Mouse (Mus musculus) hindbrain, embryonic 11.5 days (tissue): Measurements from ENCODE around the gene Pf4. TPM values are rescaled to one million over a fixed set of nuclear protein-coding genes. Genes with fewer than 3 reads are reported as not detected.
"Not testable (repeated sequence)": the region's sequence is repeated elsewhere in the genome, so short reads cannot be mapped to it uniquely, and the experiment has no call there.

Experiments used
- ATAC-seq: fragments of 200-750 bp; cut with Nextera tagmentation; 2 replicates; pipeline ENCODE4 v1.8.0; 2017; ENCODE audit warnings: mild to moderate bottlenecking, moderate TSS enrichment, moderate library complexity; ENCODE audit not compliant: low FRiP score
- DNase-seq: peaks from one replicate; pipeline ENCODE4 v3.0.0-alpha.2; 2015; ENCODE audit warnings: low spot score
- H3K27ac ChIP-seq: fragments of 300-500 bp; sonication (generic); 2 replicates; pipeline ENCODE4 v1.5.1; 2014; ENCODE audit warnings: mild to moderate bottlenecking, low read depth, low read length
- H3K27me3 ChIP-seq: fragments of 300-500 bp; sonication (generic); 2 replicates; pipeline ENCODE4 v1.6.1; 2014; ENCODE audit warnings: mild to moderate bottlenecking, low read length, moderate library complexity, mixed read lengths; ENCODE audit not compliant: control insufficient read depth, insufficient read depth
- H3K36me3 ChIP-seq: fragments of 300-500 bp; sonication (generic); 2 replicates; pipeline ENCODE4 v1.6.1; 2014; ENCODE audit warnings: mild to moderate bottlenecking, low read length, moderate library complexity, mixed read lengths; ENCODE audit not compliant: control insufficient read depth, insufficient read depth
- H3K4me1 ChIP-seq: fragments of 300-500 bp; sonication (generic); replicated peaks from 2 replicates; pipeline ENCODE4 v1.6.1; 2014; ENCODE audit warnings: low read length, mixed read lengths; ENCODE audit not compliant: control insufficient read depth, insufficient read depth
- H3K4me2 ChIP-seq: fragments of 300-500 bp; sonication (generic); replicated peaks from 2 replicates; pipeline ENCODE4 v1.6.1; 2014; ENCODE audit warnings: mild to moderate bottlenecking, low read depth, low read length
- H3K4me3 ChIP-seq: fragments of 300-500 bp; sonication (generic); 2 replicates; pipeline ENCODE4 v1.5.1; 2014; ENCODE audit warnings: low read depth, low read length
- H3K9ac ChIP-seq: fragments of 300-500 bp; sonication (generic); 2 replicates; pipeline ENCODE4 v1.6.1; 2014; ENCODE audit warnings: low read depth, low read length
- H3K9me3 ChIP-seq: fragments of 300-500 bp; sonication (generic); 2 replicates; pipeline ENCODE4 v1.6.1; 2016; ENCODE audit warnings: low read length; ENCODE audit not compliant: control insufficient read depth
- WGBS: fragments of 180-500 bp; shearing (Covaris S2); extraction: QIAGEN DNeasy Blood & Tissue Kit; methylation state at CpG from one replicate; pipeline ENCODE4 v1.1.7; 2014; 5-methylcytosine and 5-hydroxymethylcytosine counted together
- polyA plus RNA-seq: library from polyadenylated mRNA; unstranded; fragments of >200 nt; fragmentation: Nextera tagmentation; extraction: Ambion mirVana; gene quantifications from 2 replicates; pipeline ENCODE4 v1.2.1, GENCODE M21; 2014

The Pf4 gene
- polyA plus RNA-seq, 1 experiment from 2014 or later = 91.8 TPM

DNA sequence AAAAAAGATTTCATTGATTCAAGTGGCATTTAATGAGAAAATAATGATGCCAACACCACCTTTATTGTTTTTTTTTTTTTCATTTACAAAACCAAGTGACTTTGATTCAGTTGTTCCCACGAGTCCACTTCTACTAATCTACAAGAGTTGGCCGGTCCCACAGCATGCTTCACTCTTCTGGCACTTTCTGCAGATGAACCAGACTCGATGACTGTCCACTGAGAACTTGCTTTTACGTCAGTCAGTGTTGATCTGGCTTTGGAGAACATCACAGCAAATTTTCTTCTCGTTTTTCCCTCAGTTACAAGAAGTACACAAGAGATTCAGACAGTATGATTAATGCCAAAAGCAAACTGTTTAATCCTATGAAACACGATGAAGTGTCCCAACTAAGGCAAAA, 6.6 kb downstream of the Pf4 start:
- Histone ChIP-seq H3K27me3 (no peaks in the 10 kb centered on the region), H3K4me2 (no peak overlapping the region), H3K9me3 (no peaks in the 10 kb centered on the region), H3K4me3 (no peak overlapping the region), H3K4me1 (no peaks in the 10 kb centered on the region), H3K36me3 (no peaks in the 10 kb centered on the region), H3K27ac (no peak overlapping the region), H3K9ac (no peak overlapping the region)
- ATAC-seq (no peak), DNase-seq (no peak)
- 85% methylated on average over 6 of the region's 6 CpGs for WGBS

DNA sequence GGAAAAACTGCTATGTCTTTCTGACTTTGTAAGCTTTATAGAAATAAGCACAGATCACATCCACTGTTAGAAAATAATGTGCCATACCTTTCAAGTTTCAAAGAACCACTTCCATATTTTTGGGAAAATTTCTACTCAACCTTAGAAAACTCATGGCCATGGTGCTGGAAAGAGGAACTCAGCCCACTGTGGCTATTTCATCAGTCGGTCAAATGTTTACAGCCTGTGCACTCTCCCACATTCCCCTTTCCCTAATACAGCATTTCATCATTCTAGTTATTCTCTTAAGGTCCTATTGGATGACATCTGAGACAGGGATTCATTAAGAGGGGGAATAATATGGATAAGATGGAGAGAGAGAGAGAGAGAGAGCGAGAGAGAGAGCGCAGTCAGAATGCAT, 11.5 kb downstream of the Pf4 start:
- no peaks in the 10 kb centered on the region for H3K9me3 ChIP-seq
- H3K4me3 ChIP-seq = no peak overlapping the region
- WGBS = 81% methylated on average over 3 of the region's 3 CpGs
- ATAC-seq (no peak), DNase-seq (no peak)
- H3K4me1 ChIP-seq = no peaks in the 10 kb centered on the region
- no peak overlapping the region for H3K4me2 ChIP-seq
- no peaks in the 10 kb centered on the region for H3K27me3 ChIP-seq
- no peaks in the 10 kb centered on the region for H3K36me3 ChIP-seq
- H3K9ac ChIP-seq = no peak overlapping the region
- no peak overlapping the region for H3K27ac ChIP-seq

DNA sequence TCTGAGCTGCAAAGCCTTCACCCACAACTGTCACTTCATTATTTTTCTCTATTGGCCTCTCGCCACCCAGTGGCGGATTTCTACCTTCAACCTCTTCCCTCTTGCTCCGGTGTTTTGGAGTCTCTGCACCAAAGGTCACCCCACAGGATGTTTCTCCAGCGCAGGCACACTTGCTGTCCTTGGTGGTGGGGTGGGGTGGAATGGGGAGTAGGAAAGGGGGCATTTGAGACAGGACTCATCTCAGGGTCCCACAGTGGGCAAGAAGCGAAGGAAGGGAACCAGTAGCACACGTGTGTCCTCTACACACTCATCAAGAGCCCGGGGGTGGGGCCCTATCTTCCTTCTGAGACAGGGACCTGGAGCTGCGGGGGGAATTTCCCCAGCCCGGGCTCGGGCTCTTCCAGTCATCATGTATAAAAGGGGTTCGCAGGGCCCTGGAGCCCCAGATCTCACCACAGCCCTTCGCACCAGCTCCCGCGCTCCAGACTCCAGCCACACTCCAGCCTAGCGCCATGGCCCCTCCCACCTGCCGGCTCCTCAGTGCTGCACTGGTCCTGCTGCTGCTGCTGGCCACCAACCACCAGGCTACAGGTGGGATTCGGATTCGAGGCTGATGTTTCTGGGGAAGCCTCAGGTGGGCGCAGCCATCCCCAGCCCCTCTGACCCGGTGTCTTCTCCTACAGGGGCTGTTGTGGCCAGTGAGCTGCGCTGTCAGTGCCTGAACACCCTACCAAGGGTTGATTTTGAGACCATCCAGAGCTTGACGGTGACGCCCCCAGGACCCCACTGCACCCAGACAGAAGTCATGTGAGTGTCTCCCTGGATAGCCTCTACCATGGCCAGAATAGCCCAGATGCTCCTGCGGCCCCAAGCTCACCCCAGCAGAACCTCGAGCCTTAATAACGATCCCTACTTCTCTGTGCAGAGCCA, 13.7 kb downstream of the Pf4 start, which contains the start of gene Cxcl3:
Gene Cxcl3 (plus strand): TSS at position 445 of the 930 bp plus-strand sequence.
- Histone ChIP-seq H3K4me2 (peak within 1 kb of the TSS; percentile 37), H3K36me3 (no peaks in the 10 kb centered on the region), H3K27ac (no peak within 1 kb of the TSS), H3K4me3 (peak within 1 kb of the TSS; percentile 10; the same call in 1 of the 2 replicates), H3K27me3 (no peaks in the 10 kb centered on the region), H3K9ac (no peak within 1 kb of the TSS), H3K9me3 (no peaks in the 10 kb centered on the region), H3K4me1 (no peaks in the 10 kb centered on the region)
- ATAC-seq = peak; percentile 84
- 18% methylated on average over 24 of the region's 26 CpGs for WGBS
- DNase-seq = peak; percentile 49

DNA sequence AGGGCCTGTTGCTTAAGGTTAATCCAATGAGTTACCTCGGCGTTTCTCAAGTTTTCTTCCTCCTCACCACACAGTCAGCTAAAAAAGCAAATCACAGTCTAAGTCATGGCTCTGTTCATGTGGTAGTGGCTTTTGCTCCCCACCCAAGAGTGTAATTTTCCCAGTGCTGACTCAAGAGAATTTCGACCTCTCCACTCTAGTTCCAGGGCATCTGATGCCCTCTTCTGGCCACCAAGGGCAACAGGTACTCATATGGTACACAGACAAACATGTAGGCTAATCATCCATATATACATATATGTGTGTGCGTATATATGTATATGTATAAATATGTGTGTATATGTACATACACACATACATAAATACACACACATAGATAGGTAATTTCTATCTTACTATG, 15.9 kb downstream of the Pf4 start:
- no peak overlapping the region for H3K4me3 ChIP-seq
- ATAC-seq (no peak), DNase-seq (no peak)
- no peaks in the 10 kb centered on the region for H3K9me3 ChIP-seq
- no peak overlapping the region for H3K4me2 ChIP-seq
- H3K36me3 ChIP-seq = no peaks in the 10 kb centered on the region
- no peak overlapping the region for H3K9ac ChIP-seq
- no peaks in the 10 kb centered on the region for H3K27me3 ChIP-seq
- H3K4me1 ChIP-seq = no peaks in the 10 kb centered on the region
- no peak overlapping the region for H3K27ac ChIP-seq
- WGBS = 72% methylated on average over 4 of the region's 4 CpGs

DNA sequence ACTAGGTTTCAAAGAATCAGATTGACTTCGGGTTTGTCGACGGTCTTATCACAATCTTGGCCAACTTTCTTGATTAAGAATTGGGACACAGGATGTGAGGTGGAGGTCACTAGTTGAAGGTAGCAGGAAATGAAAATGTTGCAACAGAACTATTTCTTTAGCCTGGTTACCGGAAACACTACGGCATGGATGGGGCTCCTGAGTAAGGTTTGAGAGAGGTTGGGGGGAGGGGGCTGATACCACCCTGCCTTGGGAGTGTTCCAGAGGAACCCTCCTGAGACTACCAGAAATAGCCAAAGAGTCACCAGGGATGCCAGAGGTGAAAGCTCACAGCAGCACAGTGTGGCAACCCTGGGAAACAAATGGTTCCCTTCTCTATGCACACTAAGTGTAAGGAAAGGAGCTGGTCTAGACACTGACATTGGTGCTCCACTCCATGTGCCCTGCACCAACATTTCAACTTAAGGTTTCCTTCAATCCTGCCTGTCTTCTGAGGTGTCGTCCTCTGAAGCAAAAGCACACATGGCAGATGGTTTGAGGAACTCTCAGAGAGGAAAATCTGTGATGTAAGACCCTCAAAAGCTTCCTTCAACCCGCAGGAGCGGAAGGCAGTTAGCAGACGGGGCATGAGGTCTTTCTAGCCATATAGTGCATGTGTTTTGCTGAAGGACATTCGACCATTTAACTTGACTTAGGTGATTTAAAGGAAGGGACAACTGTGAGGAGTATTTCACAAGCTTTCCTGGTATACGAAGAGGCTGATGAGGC, 17.3 kb downstream of the Pf4 start:
- Histone ChIP-seq H3K27me3 (no peaks in the 10 kb centered on the region), H3K9me3 (no peaks in the 10 kb centered on the region), H3K9ac (no peak overlapping the region), H3K4me3 (no peak overlapping the region), H3K4me1 (no peaks in the 10 kb centered on the region), H3K36me3 (no peaks in the 10 kb centered on the region), H3K4me2 (no peak overlapping the region), H3K27ac (no peak overlapping the region)
- 88% methylated on average over 11 of the region's 11 CpGs for WGBS
- ATAC-seq (no peak), DNase-seq (no peak)

DNA sequence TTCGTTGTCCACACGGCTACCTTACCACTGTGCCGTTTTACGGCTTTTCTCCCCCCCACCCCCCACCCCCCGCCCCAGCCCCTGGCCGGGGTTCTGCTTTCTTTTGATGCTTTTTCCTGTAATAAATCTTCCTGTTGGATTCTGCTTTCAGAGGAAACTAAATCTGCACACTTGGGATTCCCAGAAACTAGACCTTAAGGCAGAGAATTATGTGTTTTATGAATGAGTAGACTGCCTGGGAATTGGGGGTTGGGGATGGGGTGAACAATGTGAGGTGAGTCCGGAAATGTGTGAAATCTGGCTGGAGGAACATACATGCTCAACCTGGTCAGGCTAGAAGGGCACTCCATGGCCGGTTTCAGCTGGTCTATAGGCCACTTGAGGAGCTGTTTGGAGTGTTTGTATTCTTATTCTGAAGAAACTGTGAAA, 17.9 kb downstream of the Pf4 start:
- WGBS = 81% methylated on average over 8 of the region's 8 CpGs
- H3K36me3 ChIP-seq = no peaks in the 10 kb centered on the region
- H3K4me1 ChIP-seq = no peaks in the 10 kb centered on the region
- H3K9ac ChIP-seq = no peak overlapping the region
- DNase-seq = no peak
- ATAC-seq = no peak
- H3K4me2 ChIP-seq = no peak overlapping the region
- H3K4me3 ChIP-seq = no peak overlapping the region
- H3K9me3 ChIP-seq = no peaks in the 10 kb centered on the region
- H3K27ac ChIP-seq = no peak overlapping the region
- H3K27me3 ChIP-seq = no peaks in the 10 kb centered on the region

DNA sequence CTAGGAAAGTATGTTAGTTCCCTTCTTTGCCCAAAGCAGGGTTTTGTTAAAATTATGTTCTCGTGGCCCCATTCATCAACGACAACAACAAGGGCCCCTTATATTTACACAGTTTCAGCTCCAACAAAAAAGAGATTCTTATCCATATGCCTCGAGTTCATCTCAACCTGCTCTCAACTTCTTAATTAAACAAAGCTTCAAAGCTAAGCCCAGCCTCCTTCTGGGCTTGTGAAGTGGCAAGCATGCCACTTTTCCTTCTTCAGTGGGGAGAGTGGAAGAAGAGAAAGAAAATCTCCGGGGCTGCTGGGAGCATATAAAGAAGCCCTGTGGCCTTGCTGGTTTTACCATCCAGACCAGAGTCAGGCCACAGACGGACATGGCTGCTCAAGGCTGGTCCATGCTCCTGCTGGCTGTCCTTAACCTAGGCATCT, 22.0 kb downstream of the Pf4 start, which contains the start of gene Cxcl15:
Gene Cxcl15 (plus strand): TSS at position 340 of the 431 bp plus-strand sequence.
- no peak within 1 kb of the TSS for H3K9ac ChIP-seq
- ATAC-seq = no peak
- H3K4me1 ChIP-seq = no peaks in the 10 kb centered on the region
- H3K4me2 ChIP-seq = no peak within 1 kb of the TSS
- no peak for DNase-seq
- no peaks in the 10 kb centered on the region for H3K36me3 ChIP-seq
- 76% methylated on average over 5 of the region's 5 CpGs for WGBS
- no peak within 1 kb of the TSS for H3K4me3 ChIP-seq
- no peaks in the 10 kb centered on the region for H3K9me3 ChIP-seq
- no peaks in the 10 kb centered on the region for H3K27me3 ChIP-seq
- H3K27ac ChIP-seq = no peak within 1 kb of the TSS

DNA sequence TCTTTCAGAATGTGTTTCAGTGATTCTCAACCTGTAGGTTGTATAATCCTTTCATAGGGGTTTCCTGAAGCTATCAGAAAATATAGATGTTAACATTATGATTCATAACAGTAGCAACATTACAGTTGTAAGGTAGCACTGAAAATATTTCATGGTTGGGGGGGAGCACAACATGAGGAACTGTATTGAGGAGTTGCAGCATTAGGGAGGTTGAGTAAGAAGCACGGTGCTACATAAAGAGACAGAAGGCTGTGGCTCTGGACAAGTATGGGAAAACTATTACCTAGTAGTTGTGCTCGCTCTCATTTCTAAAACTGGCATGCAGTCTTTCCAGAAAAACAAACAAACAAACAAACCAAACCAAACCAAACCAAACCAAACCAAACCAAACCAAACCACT, 23.2 kb downstream of the Pf4 start:
- 88% methylated on average over 2 of the region's 2 CpGs for WGBS
- H3K4me2 ChIP-seq, H3K27ac ChIP-seq, H3K4me1 ChIP-seq, H3K36me3 ChIP-seq, H3K9me3 ChIP-seq, DNase-seq, H3K9ac ChIP-seq, H3K4me3 ChIP-seq, H3K27me3 ChIP-seq, ATAC-seq: not testable (repeated sequence)
